Mouse (Mus musculus) CH12.LX (cell line): ENCODE data around the gene Matn4. TPM values are rescaled to one million over a fixed set of nuclear protein-coding genes. Genes with fewer than 3 reads are reported as not detected.

Experiments
- DNase-seq: peaks from one replicate; pipeline ENCODE4 v3.0.0-alpha.2; 2013; ENCODE audit errors: extremely low read depth
- H3K27ac ChIP-seq: 2 replicates; pipeline ENCODE4 v1.5.1; 2012; ENCODE audit warnings: low read depth, mild to moderate bottlenecking, control low read depth, moderate library complexity; ENCODE audit not compliant: insufficient read depth
- H3K27me3 ChIP-seq: replicated peaks from 2 replicates; pipeline ENCODE3; 2012; ENCODE audit warnings: inconsistent platforms
- H3K36me3 ChIP-seq, 2 experiments: replicated peaks in 1 of 2; 2 replicates each; pipeline versions ENCODE3 to v1.6.1; 2012; ENCODE audit warnings: inconsistent platforms in 1 of 2, low read length in 1 of 2, mild to moderate bottlenecking in 1 of 2, mixed read lengths in 1 of 2, moderate library complexity in 1 of 2; ENCODE audit not compliant: control insufficient read depth in 1 of 2, insufficient read depth in 1 of 2
- H3K4me1 ChIP-seq, 2 experiments: 2 replicates each; pipeline ENCODE4 v1.6.1; 2012; ENCODE audit warnings: inconsistent platforms in 1 of 2, moderate library complexity in 1 of 2; ENCODE audit not compliant: insufficient read depth in 2 of 2, control insufficient read depth in 1 of 2
- H3K4me2 ChIP-seq: 2 replicates; pipeline ENCODE4 v1.6.1; 2012; ENCODE audit warnings: low read depth, mild to moderate bottlenecking, control low read depth; ENCODE audit not compliant: poor library complexity, insufficient read depth, severe bottlenecking
- H3K4me3 ChIP-seq, 3 experiments: fragments of 150-350 bp in 1 of 3; sonication (generic) in 1 of 3; replicated peaks in 1 of 3; 2 replicates each; pipeline versions ENCODE3 to v1.5.1; 2011 to 2012; ENCODE audit warnings: low read depth in 2 of 3, low read length in 2 of 3, mild to moderate bottlenecking in 2 of 3, moderate library complexity in 2 of 3, control low read depth in 1 of 3, improper control_type of control experiment in 1 of 3, inconsistent platforms in 1 of 3, mixed read lengths in 1 of 3; ENCODE audit not compliant: poor library complexity in 1 of 3
- H3K79me2 ChIP-seq: replicated peaks from 2 replicates; pipeline ENCODE4 v1.6.1; 2012; ENCODE audit warnings: mild to moderate bottlenecking, moderate library complexity; ENCODE audit not compliant: control insufficient read depth, poor library complexity, insufficient read depth, severe bottlenecking; ENCODE audit errors: extremely low read depth
- H3K9ac ChIP-seq: 2 replicates; pipeline ENCODE4 v1.6.1; 2012; ENCODE audit warnings: low read depth, mild to moderate bottlenecking, control low read depth, moderate library complexity; ENCODE audit not compliant: insufficient read depth
- H3K9me3 ChIP-seq: replicated peaks from 2 replicates; pipeline ENCODE3; 2012; ENCODE audit warnings: low read length, inconsistent platforms, mixed read lengths
- CHD2 ChIP-seq: IDR thresholded peaks from 2 replicates; pipeline ENCODE4 v1.6.1; 2011; ENCODE audit warnings: low read length, improper control_type of control experiment
- CTCF ChIP-seq, 2 experiments: IDR thresholded peaks in 1 of 2; conservative IDR thresholded peaks in 1 of 2; 2 replicates each; pipeline ENCODE4 v1.5.1; 2011 to 2012; ENCODE audit warnings: low read depth in 2 of 2, low read length in 2 of 2, improper control_type of control experiment in 1 of 2, inconsistent platforms in 1 of 2, mild to moderate bottlenecking in 1 of 2, moderate library complexity in 1 of 2
- GABPA ChIP-seq: IDR thresholded peaks from 2 replicates; pipeline ENCODE4 v1.6.1; 2012; ENCODE audit warnings: low read depth, low read length, improper control_type of control experiment, inconsistent platforms; ENCODE audit not compliant: insufficient replicate concordance
- HCFC1 ChIP-seq: IDR thresholded peaks from 2 replicates; pipeline ENCODE4 v1.6.1; 2012; ENCODE audit warnings: low read depth, mild to moderate bottlenecking, inconsistent platforms, low read length, improper control_type of control experiment
- IRF4 ChIP-seq: IDR thresholded peaks from 2 replicates; pipeline ENCODE4 v1.6.1; 2014; ENCODE audit warnings: low read depth, mild to moderate bottlenecking, inconsistent platforms, low read length, improper control_type of control experiment
- MAZ ChIP-seq: IDR thresholded peaks from 2 replicates; pipeline ENCODE4 v1.6.1; 2012; ENCODE audit warnings: low read depth, mild to moderate bottlenecking, inconsistent platforms, low read length, improper control_type of control experiment, moderate library complexity
- MXI1 ChIP-seq: IDR thresholded peaks from 2 replicates; pipeline ENCODE4 v1.6.1; 2011; ENCODE audit warnings: mild to moderate bottlenecking, low read depth, low read length, improper control_type of control experiment
- NELFE ChIP-seq: IDR thresholded peaks from 2 replicates; pipeline ENCODE4 v1.6.1; 2011; ENCODE audit warnings: low read depth, low read length, improper control_type of control experiment
- PAX5 ChIP-seq: IDR thresholded peaks from 2 replicates; pipeline ENCODE4 v1.6.1; 2012; ENCODE audit warnings: low read length, inconsistent platforms, mixed read lengths
- POLR2A ChIP-seq: IDR thresholded peaks from 2 replicates; pipeline ENCODE4 v1.6.1; 2011; ENCODE audit warnings: low read depth, mild to moderate bottlenecking, improper control_type of control experiment, low read length
- RAD21 ChIP-seq: IDR thresholded peaks from 2 replicates; pipeline ENCODE4 v1.6.1; 2011; ENCODE audit warnings: low read depth, mild to moderate bottlenecking, low read length, improper control_type of control experiment, moderate library complexity
- SIN3A ChIP-seq: IDR thresholded peaks from 2 replicates; pipeline ENCODE4 v1.6.1; 2012; ENCODE audit warnings: low read length, improper control_type of control experiment, inconsistent platforms
- SMC3 ChIP-seq: IDR thresholded peaks from 2 replicates; pipeline ENCODE4 v1.6.1; 2011; ENCODE audit warnings: low read depth, low read length, improper control_type of control experiment
- USF1 ChIP-seq: IDR thresholded peaks from 2 replicates; pipeline ENCODE4 v1.6.1; 2014; ENCODE audit warnings: low read depth, mild to moderate bottlenecking, inconsistent platforms, low read length, improper control_type of control experiment
- USF2 ChIP-seq: conservative IDR thresholded peaks from 2 replicates; pipeline ENCODE4 v1.6.1; 2011; ENCODE audit warnings: low read depth, low read length, improper control_type of control experiment
- ZC3H11A ChIP-seq: IDR thresholded peaks from 2 replicates; pipeline ENCODE4 v1.6.1; 2012; ENCODE audit warnings: low read depth, mild to moderate bottlenecking, inconsistent platforms, low read length, improper control_type of control experiment
- ZKSCAN1 ChIP-seq: IDR thresholded peaks from 2 replicates; pipeline ENCODE4 v1.6.1; 2012; ENCODE audit warnings: low read depth, inconsistent platforms, low read length, improper control_type of control experiment, borderline replicate concordance
- dilution Hi-C: fragments of 300-500 bp; cut with MboI; formaldehyde crosslinking; loops from 2 replicates; pipeline ENCODE4 v1.14.3; 2020; ENCODE audit warnings: low sequenced_read_pairs; ENCODE audit not compliant: extremely low pct_unique_long_range_greater_than_20kb, extremely low pct_ligation_motif_present
- in situ Hi-C: fragments of 300-500 bp; cut with MboI; formaldehyde crosslinking; loops from 3 replicates; pipeline ENCODE4 v1.14.3; 2019; ENCODE audit warnings: low sequenced_read_pairs, low pct_ligation_motif_present, low pct_unique_long_range_greater_than_20kb, mixed read lengths
- polyA plus RNA-seq: library from polyadenylated mRNA; unstranded; fragments of >175 nt; gene quantifications from 2 replicates; pipeline ENCODE4 v1.2.1, GENCODE M21; 2012; ENCODE audit warnings: low read depth; ENCODE audit not compliant: insufficient read length
- total RNA-seq, 2 experiments: library from RNA; depleted of rRNA; stranded (reverse); fragments of 300-350 nt in 1 of 2; fragments of >200 nt in 1 of 2; gene quantifications; 2 replicates each; pipeline ENCODE4 v1.2.3; 2012 to 2014

The Matn4 gene
- total and polyA plus RNA-seq, 3 experiments: not detected

DNA sequence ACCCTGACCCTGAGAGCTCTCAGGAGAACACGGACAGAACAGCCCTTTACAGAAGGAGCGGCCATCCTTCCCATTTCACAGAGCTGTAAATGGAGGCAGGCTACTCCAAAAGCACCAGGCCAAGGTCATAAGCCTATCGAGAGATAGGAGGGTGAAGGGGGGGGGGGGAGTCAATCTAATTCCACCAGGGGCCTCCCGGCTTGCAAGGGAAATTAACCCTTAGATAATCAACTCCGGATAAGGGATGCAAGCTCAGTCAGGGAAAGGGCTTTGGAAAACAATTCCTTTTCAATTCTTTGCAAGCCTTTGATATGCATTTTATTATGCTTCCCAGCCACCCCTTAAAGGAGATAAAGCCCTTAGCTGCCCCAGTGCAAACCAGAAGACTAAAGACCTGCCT is 23.5 kb upstream of the Matn4 start:
- Histone ChIP-seq H3K79me2 (peaks cover 17% of the 10 kb centered on the region), H3K9ac (no peak overlapping the region), H3K9me3 (peaks cover 5% of the 10 kb centered on the region), H3K27ac (no peak overlapping the region), H3K4me1 (peaks cover 4 to 31% of the 10 kb centered on the region in 2 experiments), H3K4me3 (no peak overlapping the region), H3K36me3 (peaks cover 55 to 91% of the 10 kb centered on the region in 2 experiments), H3K4me2 (no peak overlapping the region), H3K27me3 (no peaks in the 10 kb centered on the region)
- in situ Hi-C loops (no loop called here), dilution Hi-C loops (no loop called here)
- no peak for TF ChIP-seq RAD21
- TF ChIP-seq USF1: no peak
- no peak for TF ChIP-seq PAX5
- TF ChIP-seq HCFC1: no peak
- no peak for TF ChIP-seq USF2
- no peak for TF ChIP-seq ZKSCAN1
- TF ChIP-seq NELFE: no peak
- no peak for TF ChIP-seq MXI1
- TF ChIP-seq CTCF (conservative IDR thresholded peaks at IDR 0.05 in 1 of 2, IDR thresholded peaks at IDR 0.05 in 1 of 2; ENCODE audit: low read depth in 2 of 2, low read length in 2 of 2): no peak
- TF ChIP-seq GABPA: no peak
- TF ChIP-seq SMC3: no peak
- no peak for TF ChIP-seq ZC3H11A
- TF ChIP-seq SIN3A: no peak
- TF ChIP-seq CHD2: no peak
- TF ChIP-seq MAZ: no peak
- DNase-seq: no peak

- dilution Hi-C loops: no loop called here
These were observed 22.0 kb upstream of the Matn4 start for GRCm38 (mm10) chr2:164426952-164427351.

More at GRCm38 (mm10) chr2:164426952-164427351, 22.0 kb upstream of the Matn4 start:
- no peak overlapping the region for H3K27ac ChIP-seq
- H3K4me2 ChIP-seq: no peak overlapping the region
- no peak for DNase-seq
- no peaks in the 10 kb centered on the region for H3K27me3 ChIP-seq
- peaks cover 5% of the 10 kb centered on the region for H3K9me3 ChIP-seq
- H3K36me3 ChIP-seq: peaks cover 55 to 78% of the 10 kb centered on the region in 2 experiments
- no peak for TF ChIP-seq IRF4
- TF ChIP-seq USF2: no peak
- TF ChIP-seq CHD2: no peak
- TF ChIP-seq POLR2A: no peak
- TF ChIP-seq, all 38 proteins: peak for 0
- H3K9ac ChIP-seq: no peak overlapping the region
- in situ Hi-C loops: no loop called here
- H3K4me3 ChIP-seq: no peak overlapping the region
- peaks cover 13 to 38% of the 10 kb centered on the region in 2 experiments for H3K4me1 ChIP-seq
- peaks cover 2% of the 10 kb centered on the region for H3K79me2 ChIP-seq
